Mouse (Mus musculus): ENCODE results near the gene Grid1.

GRCm38 (mm10) chr14:34778760-34779159 lies 41.1 kb upstream of the Grid1 start:
- TF ChIP-seq MYOG (IDR thresholded peaks at IDR 0.05; ENCODE audit: control insufficient read depth in 1 of 3, insufficient read depth in 1 of 3, insufficient read length in 2 of 3, low read depth in 2 of 3) (no peak), POLR2A (IDR thresholded peaks at IDR 0.05; ENCODE audit: insufficient read length, low read depth) (no peak)

All from myocyte (in vitro differentiated cells).